Mouse (Mus musculus): ENCODE data around the gene Ivd.

DNA sequence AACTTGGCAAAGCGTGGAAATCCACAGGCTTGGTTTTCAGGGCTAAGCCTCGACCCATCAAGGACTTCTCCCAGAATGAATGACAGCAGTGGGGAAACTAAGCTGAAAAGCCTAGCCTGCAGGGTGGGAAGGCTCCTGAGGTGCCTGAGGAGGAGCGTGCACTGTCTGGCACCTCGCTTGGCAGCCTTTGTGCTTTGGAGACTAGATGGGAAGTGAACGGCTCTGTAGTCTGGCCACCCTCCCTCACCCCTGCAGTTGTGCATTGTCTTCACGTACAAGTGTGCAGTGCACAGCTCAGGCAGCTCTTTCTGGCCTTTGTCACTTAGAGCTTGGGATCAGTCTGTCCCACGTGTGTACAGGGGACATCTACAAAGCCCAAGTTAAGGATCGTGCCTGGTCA is 52.9 kb downstream of the Ivd start:
- TF ChIP-seq CTCF (IDR thresholded peaks at IDR 0.05; ENCODE audit: low read depth) (no peak), EP300 (IDR thresholded peaks at IDR 0.05; ENCODE audit: low read depth) (no peak)

All from liver, embryonic 14.5 days (tissue).